Mouse (Mus musculus) liver, embryonic 16.5 days (tissue): ENCODE data around the gene Cerkl. TPM values are rescaled to one million over a fixed set of nuclear protein-coding genes. Genes with fewer than 3 reads are reported as not detected.

Experiments
- ATAC-seq: fragments of 200-750 bp; cut with Nextera tagmentation; 2 replicates; pipeline ENCODE4 v1.8.0; 2017; ENCODE audit warnings: low read depth, mild to moderate bottlenecking, moderate number of reproducible peaks, moderate library complexity
- H3K27ac ChIP-seq: fragments of 300-500 bp; sonication (generic); 2 replicates; pipeline ENCODE4 v1.5.1; 2014; ENCODE audit warnings: mild to moderate bottlenecking, low read length
- H3K27me3 ChIP-seq: fragments of 300-500 bp; sonication (generic); 2 replicates; pipeline ENCODE4 v1.6.1; 2014; ENCODE audit warnings: low read depth, low read length, mixed read lengths; ENCODE audit not compliant: control insufficient read depth, insufficient read depth
- H3K36me3 ChIP-seq: fragments of 300-500 bp; sonication (generic); 2 replicates; pipeline ENCODE4 v1.6.1; 2014; ENCODE audit warnings: mild to moderate bottlenecking; ENCODE audit not compliant: control insufficient read depth, insufficient read depth
- H3K4me1 ChIP-seq: fragments of 300-500 bp; sonication (generic); 2 replicates; pipeline ENCODE4 v1.6.1; 2014; ENCODE audit warnings: low read depth, low read length, mixed read lengths; ENCODE audit not compliant: control insufficient read depth
- H3K4me2 ChIP-seq: fragments of 300-500 bp; sonication (generic); 2 replicates; pipeline ENCODE4 v1.6.1; 2014; ENCODE audit warnings: low read depth, low read length, mixed read lengths
- H3K4me3 ChIP-seq: fragments of 300-500 bp; sonication (generic); 2 replicates; pipeline ENCODE4 v1.5.1; 2014; ENCODE audit warnings: low read depth, mild to moderate bottlenecking, low read length
- H3K9ac ChIP-seq: fragments of 300-500 bp; sonication (generic); 2 replicates; pipeline ENCODE4 v1.6.1; 2014; ENCODE audit warnings: low read depth, low read length
- H3K9me3 ChIP-seq: fragments of 300-500 bp; sonication (generic); replicated peaks from 2 replicates; pipeline ENCODE4 v1.6.1; 2016; ENCODE audit warnings: low read length; ENCODE audit not compliant: control insufficient read depth
- WGBS: fragments of 180-500 bp; shearing (Covaris S2); extraction: QIAGEN DNeasy Blood & Tissue Kit; methylation state at CpG from one replicate; pipeline ENCODE4 v1.1.7; 2014; ENCODE audit not compliant: insufficient replicate concordance; 5-methylcytosine and 5-hydroxymethylcytosine counted together
- polyA plus RNA-seq: library from polyadenylated mRNA; unstranded; fragments of >200 nt; fragmentation: Nextera tagmentation; extraction: Ambion mirVana; gene quantifications from 2 replicates; pipeline ENCODE4 v1.2.1, GENCODE M21; 2015

Gene Cerkl
- polyA plus RNA-seq, 1 experiment from 2014 or later: 5.0 TPM

- H3K27me3 ChIP-seq: peaks cover 62% of the 10 kb centered on the region
- H3K4me1 ChIP-seq: no peaks in the 10 kb centered on the region
- no peaks in the 10 kb centered on the region for H3K36me3 ChIP-seq
- ATAC-seq: no peak
- H3K4me3 ChIP-seq: no peak overlapping the region
- whole genome bisulfite sequencing: 3% methylated on average over 44 of the region's 44 CpGs
- H3K27ac ChIP-seq: no peak overlapping the region
- no peak overlapping the region for H3K9ac ChIP-seq
- no peak overlapping the region for H3K4me2 ChIP-seq
- no peaks in the 10 kb centered on the region for H3K9me3 ChIP-seq
Measured at GRCm38 (mm10) chr2:79459061-79460045, 2.8 kb upstream of the Cerkl start.

GRCm38 (mm10) chr2:79457932-79458331 is 1.3 kb upstream of the Cerkl start:
- no peak for ATAC-seq
- Histone ChIP-seq H3K27me3 (peaks cover 68% of the 10 kb centered on the region), H3K4me3 (no peak overlapping the region), H3K4me1 (no peaks in the 10 kb centered on the region), H3K9ac (no peak overlapping the region), H3K9me3 (no peaks in the 10 kb centered on the region), H3K36me3 (no peaks in the 10 kb centered on the region), H3K4me2 (no peak overlapping the region), H3K27ac (no peak overlapping the region)
- 9% methylated on average over 3 of the region's 3 CpGs for WGBS

- Histone ChIP-seq H3K9me3 (no peaks in the 10 kb centered on the region), H3K4me3 (no peak overlapping the region), H3K36me3 (no peaks in the 10 kb centered on the region), H3K4me2 (no peak overlapping the region), H3K4me1 (no peaks in the 10 kb centered on the region), H3K27ac (no peak overlapping the region), H3K9ac (no peak overlapping the region), H3K27me3 (peaks cover 68% of the 10 kb centered on the region)
- no peak for ATAC-seq
- 37% methylated on average over 3 of the region's 3 CpGs for WGBS
Measured at GRCm38 (mm10) chr2:79457434-79457833, 849 bp upstream of the Cerkl start.

GRCm38 (mm10) chr2:79455646-79456045 is 939 bp downstream of the Cerkl start:
- 4% methylated on average over 10 of the region's 10 CpGs for WGBS
- Histone ChIP-seq H3K9me3 (no peaks in the 10 kb centered on the region), H3K27ac (no peak overlapping the region), H3K4me2 (no peak overlapping the region), H3K27me3 (peaks cover 68% of the 10 kb centered on the region), H3K4me1 (no peaks in the 10 kb centered on the region), H3K36me3 (no peaks in the 10 kb centered on the region), H3K4me3 (no peak overlapping the region), H3K9ac (no peak overlapping the region)
- no peak for ATAC-seq

DNA sequence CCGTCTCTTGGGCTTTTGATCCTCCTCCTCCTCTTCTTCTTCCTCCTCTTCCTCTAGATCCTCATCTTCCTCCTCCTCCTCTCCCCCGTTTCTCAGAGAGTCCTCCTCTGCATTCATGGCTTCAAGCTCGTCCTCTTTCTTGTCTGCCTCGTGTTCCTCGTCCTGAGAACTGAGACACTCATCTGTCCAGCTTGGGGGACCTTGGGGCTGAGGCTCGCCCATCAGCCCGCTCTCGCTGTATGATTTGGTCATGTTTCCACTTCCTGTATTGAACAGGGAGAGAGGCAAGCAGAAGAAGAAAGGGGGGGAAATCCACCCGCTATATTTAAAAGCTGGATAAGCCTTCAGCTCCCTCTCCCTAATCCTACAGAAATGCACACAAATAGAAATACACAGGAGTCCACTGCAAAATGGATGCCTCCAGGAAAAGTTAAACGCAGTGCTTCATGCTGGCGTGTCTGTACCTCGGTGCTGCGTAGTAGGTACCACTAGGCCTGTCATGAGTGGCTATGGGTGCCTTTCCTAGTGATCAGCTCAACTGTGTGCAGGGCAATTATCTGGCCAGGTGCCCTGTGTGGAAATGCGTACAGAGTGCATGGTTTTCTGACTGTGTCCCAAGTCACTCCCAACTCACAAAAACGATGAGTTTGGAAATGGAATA is 1.7 kb downstream of the Cerkl start:
- no peak for ATAC-seq
- H3K4me1 ChIP-seq: no peaks in the 10 kb centered on the region
- no peaks in the 10 kb centered on the region for H3K9me3 ChIP-seq
- no peak overlapping the region for H3K9ac ChIP-seq
- H3K27ac ChIP-seq: no peak overlapping the region
- H3K36me3 ChIP-seq: no peaks in the 10 kb centered on the region
- H3K27me3 ChIP-seq: peaks cover 61% of the 10 kb centered on the region
- no peak overlapping the region for H3K4me2 ChIP-seq
- 15% methylated on average over 15 of the region's 15 CpGs for WGBS
- H3K4me3 ChIP-seq: no peak overlapping the region

- no peaks in the 10 kb centered on the region for H3K4me1 ChIP-seq
- WGBS: 6% methylated on average over 55 of the region's 55 CpGs
- no peaks in the 10 kb centered on the region for H3K9me3 ChIP-seq
- H3K4me2 ChIP-seq: peak overlapping the region; percentile 59
- H3K36me3 ChIP-seq: no peaks in the 10 kb centered on the region
- H3K27ac ChIP-seq: no peak overlapping the region
- peak overlapping the region; percentile 48 for H3K4me3 ChIP-seq
- peaks cover 53% of the 10 kb centered on the region for H3K27me3 ChIP-seq
- ATAC-seq: peak; percentile 55; the same call in 1 of the 2 replicates
- no peak overlapping the region for H3K9ac ChIP-seq
Measured at GRCm38 (mm10) chr2:79453901-79454781, 2.4 kb downstream of the Cerkl start.

- no peak for ATAC-seq
- H3K9ac ChIP-seq: no peak overlapping the region
Measured at GRCm38 (mm10) chr2:79451438-79451837, 5.1 kb downstream of the Cerkl start.

DNA sequence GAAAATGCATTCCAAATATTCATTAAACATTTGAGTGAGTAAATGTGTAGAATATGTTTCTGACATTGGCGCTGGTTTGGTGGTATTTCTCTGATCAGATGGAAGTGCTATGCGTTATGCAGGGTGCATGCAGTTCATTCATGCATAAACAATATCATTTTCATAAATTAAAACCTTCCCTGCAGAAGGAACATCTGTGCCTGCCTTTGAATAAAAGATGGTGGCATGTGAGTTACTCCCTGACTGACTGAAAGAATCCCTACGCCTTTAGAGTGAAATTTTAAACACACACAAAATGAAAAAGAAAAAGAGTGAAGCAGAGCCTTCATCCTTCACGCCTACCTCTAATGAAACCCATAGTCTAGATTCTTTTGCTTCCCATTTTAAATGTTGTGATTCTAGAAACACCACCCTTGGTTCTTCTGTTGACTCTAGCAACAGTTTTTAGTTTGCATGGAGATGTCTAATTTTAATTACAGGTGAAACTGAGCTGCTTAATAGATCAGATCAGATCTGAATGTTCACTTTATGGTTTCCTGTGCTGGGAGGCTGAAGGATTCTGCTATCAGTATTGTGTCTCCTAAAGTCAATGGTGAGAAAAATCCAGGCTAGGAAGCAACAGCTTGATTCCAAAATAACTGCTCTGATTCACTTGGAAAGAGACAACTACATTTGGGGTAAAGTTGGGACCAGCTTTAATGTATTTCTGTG is 5.7 kb downstream of the Cerkl start:
- no peak for ATAC-seq
- 52% methylated on average over 4 of the region's 4 CpGs for whole genome bisulfite sequencing
- Histone ChIP-seq H3K27me3 (peaks cover 21% of the 10 kb centered on the region), H3K27ac (no peak overlapping the region), H3K9me3 (no peaks in the 10 kb centered on the region), H3K9ac (no peak overlapping the region), H3K36me3 (no peaks in the 10 kb centered on the region), H3K4me3 (no peak overlapping the region), H3K4me2 (no peak overlapping the region), H3K4me1 (no peaks in the 10 kb centered on the region)

More at GRCm38 (mm10) chr2:79451438-79451837, 5.1 kb downstream of the Cerkl start:
- H3K4me2 ChIP-seq: no peak overlapping the region
- no peaks in the 10 kb centered on the region for H3K9me3 ChIP-seq
- H3K36me3 ChIP-seq: no peaks in the 10 kb centered on the region
- WGBS: 27% methylated on average over 5 of the region's 5 CpGs
- H3K27me3 ChIP-seq: peaks cover 26% of the 10 kb centered on the region
- no peaks in the 10 kb centered on the region for H3K4me1 ChIP-seq
- no peak overlapping the region for H3K4me3 ChIP-seq
- no peak overlapping the region for H3K27ac ChIP-seq
